Mouse (Mus musculus) mammary gland, adult 2 months (tissue): ENCODE measurements around the gene Clec4f. TPM values are rescaled to one million over a fixed set of nuclear protein-coding genes. Genes with fewer than 3 reads are reported as not detected.

Experiments used
- polyA plus RNA-seq: library from polyadenylated mRNA; depleted of rRNA; stranded (reverse); fragments of >200 nt; gene quantifications from 2 replicates; pipeline ENCODE4 v1.2.3, GENCODE M21; 2012; ENCODE audit warnings: low replicate concordance; rRNA removed

Clec4f gene
- not detected in 2 replicates for polyA plus RNA-seq

DNA sequence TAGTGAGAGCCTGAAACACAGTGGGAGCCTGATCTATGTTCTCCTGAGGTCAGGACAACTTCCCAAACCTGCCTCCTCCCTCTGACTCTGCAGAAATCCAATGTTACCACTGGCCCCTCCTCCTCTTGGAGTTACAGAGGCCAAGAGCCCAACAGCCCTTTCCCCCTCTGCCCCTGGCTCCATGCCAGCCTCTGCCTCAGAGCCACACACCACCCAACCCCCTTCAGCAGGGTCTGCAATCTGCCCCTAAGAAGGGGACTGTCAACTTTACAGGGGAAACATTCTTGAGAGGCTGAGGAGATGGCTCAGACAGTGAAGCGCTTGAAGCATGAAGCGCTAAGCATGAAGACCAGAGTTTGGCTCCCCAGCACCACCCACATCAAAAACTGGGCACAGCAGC lies at the start of gene Clec4f:
Gene Clec4f, minus strand, starts transcription at position 101 of the 400 bp plus-strand sequence.

DNA sequence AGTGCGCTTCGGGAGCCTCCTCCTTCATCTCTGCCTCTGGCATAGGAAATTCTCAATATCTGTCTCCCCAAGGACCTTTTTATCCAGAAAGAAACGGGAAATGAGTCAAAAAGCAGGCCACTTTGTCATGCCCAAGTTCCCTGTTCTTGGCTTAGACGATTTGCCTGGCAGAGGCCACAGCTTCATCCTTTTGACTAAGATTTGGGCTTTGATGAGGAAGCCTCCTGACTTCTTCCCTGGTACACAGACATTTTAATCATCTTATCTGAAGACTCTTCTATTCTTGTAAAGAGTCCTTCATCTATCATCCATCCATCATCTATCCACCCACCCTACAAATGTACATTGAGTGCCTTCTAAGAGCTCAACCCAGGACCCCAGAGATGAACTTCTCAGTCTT lies 21.8 kb upstream of the Clec4f start, which contains the start of gene Cd207:
Gene Cd207, minus strand, starts transcription at position 101 of the 400 bp plus-strand sequence.

Other genes with a start within 250 kb of the Clec4f start
- gene Tet3, start 197.1 kb downstream of the Clec4f start, polyA plus RNA-seq = 10.4 and 18.2 TPM in 2 replicates
- gene Dguok, start 149.2 kb downstream of the Clec4f start, polyA plus RNA-seq = 58.5 and 69.4 TPM in 2 replicates
- 17.1 and 21.6 TPM in 2 replicates for gene Actg2, start 119.9 kb downstream of the Clec4f start, polyA plus RNA-seq
- gene Stambp, start 83.5 kb downstream of the Clec4f start, polyA plus RNA-seq = 10.1 and 18.0 TPM in 2 replicates
- gene Cd207, start 21.7 kb upstream of the Clec4f start, polyA plus RNA-seq = 1.7 and 2.5 TPM in 2 replicates
- gene Vax2, start 55.1 kb upstream of the Clec4f start, polyA plus RNA-seq = 0.11 and 0.14 TPM in 2 replicates
- 44.0 and 51.0 TPM in 2 replicates for gene Atp6v1b1, start 86.8 kb upstream of the Clec4f start, polyA plus RNA-seq
- not detected in 2 replicates for gene Ankrd53, start 106.5 kb upstream of the Clec4f start, polyA plus RNA-seq
- gene Tex261, start 119.6 kb upstream of the Clec4f start, polyA plus RNA-seq = 113 and 176 TPM in 2 replicates
- 17.5 and 20.0 TPM in 2 replicates for gene Nagk, start 138.8 kb upstream of the Clec4f start, polyA plus RNA-seq
- 8.8 and 17.5 TPM in 2 replicates for gene Paip2b, start 175.6 kb upstream of the Clec4f start, polyA plus RNA-seq
- 6.3 and 10.6 TPM in 2 replicates for gene Zfp638, start 210.9 kb upstream of the Clec4f start, polyA plus RNA-seq